Mouse (Mus musculus) kidney, adult 2 months (tissue): ENCODE results near the gene Nom1. TPM values are rescaled to one million over a fixed set of nuclear protein-coding genes. Genes with fewer than 3 reads are reported as not detected.
"Not testable (repeated sequence)": the region's sequence is repeated elsewhere in the genome, so short reads cannot be mapped to it uniquely, and the experiment has no call there.

Experiments used
- DNase-seq: peaks from one replicate; pipeline ENCODE4 v3.0.0; 2021
- H3K27ac ChIP-seq: fragments of 200-500 bp; 2 replicates; pipeline ENCODE4 v1.5.1; 2012; ENCODE audit warnings: low read depth, low read length, control low read depth, inconsistent platforms; ENCODE audit not compliant: insufficient read depth
- H3K27me3 ChIP-seq: fragments of 200-500 bp; replicated peaks from 2 replicates; pipeline ENCODE4 v1.6.1; 2012; ENCODE audit warnings: mild to moderate bottlenecking, moderate library complexity, low read length, inconsistent platforms; ENCODE audit not compliant: control insufficient read depth, insufficient read depth
- H3K36me3 ChIP-seq: fragments of 200-500 bp; 2 replicates; pipeline ENCODE4 v1.6.1; 2012; ENCODE audit warnings: mild to moderate bottlenecking, moderate library complexity, low read length, inconsistent platforms; ENCODE audit not compliant: control insufficient read depth, insufficient read depth
- H3K4me1 ChIP-seq: fragments of 200-500 bp; 2 replicates; pipeline ENCODE4 v1.6.1; 2011; ENCODE audit warnings: low read length; ENCODE audit not compliant: control insufficient read depth, insufficient read depth
- H3K4me3 ChIP-seq: fragments of 200-500 bp; 2 replicates; pipeline ENCODE4 v1.5.1; 2011; ENCODE audit warnings: mild to moderate bottlenecking, low read depth, low read length, control low read depth; ENCODE audit not compliant: insufficient read depth
- CTCF ChIP-seq: fragments of 200-500 bp; conservative IDR thresholded peaks from 2 replicates; pipeline ENCODE4 v1.5.1; 2011; ENCODE audit warnings: low read depth, mild to moderate bottlenecking, control low read depth, low read length, moderate library complexity, mixed read lengths; ENCODE audit not compliant: insufficient read depth, insufficient read length
- POLR2A ChIP-seq: fragments of 200-500 bp; IDR thresholded peaks from one replicate; pipeline ENCODE4 v1.6.1; 2011; ENCODE audit warnings: low read depth, low read length, control low read depth
- WGBS: fragments of 180-500 bp; shearing (Covaris S2); methylation state at CpG from one replicate; pipeline ENCODE4 v1.1.7; 2018; 5-methylcytosine and 5-hydroxymethylcytosine counted together
- polyA plus RNA-seq: library from polyadenylated mRNA; depleted of rRNA; stranded (reverse); fragments of >200 nt; gene quantifications from 2 replicates; pipeline ENCODE4 v1.2.3, GENCODE M21; 2012

The Nom1 gene
- polyA plus RNA-seq, 1 experiment, result 6.8 TPM

GRCm38 (mm10) chr5:29413041-29413440 lies 21.4 kb upstream of the Nom1 start:
- Histone ChIP-seq H3K4me3 (no peak overlapping the region), H3K4me1 (no peaks in the 10 kb centered on the region), H3K27ac (no peak overlapping the region), H3K27me3 (no peaks in the 10 kb centered on the region), H3K36me3 (no peaks in the 10 kb centered on the region)
- WGBS, result 75% methylated on average over 3 of the region's 3 CpGs
- TF ChIP-seq POLR2A, result no peak
- TF ChIP-seq CTCF, result 0 out of 2 replicates have a peak, but pooled peaks have one; percentile 16
- no peak for DNase-seq

- not testable (repeated sequence) for H3K4me3 ChIP-seq, DNase-seq, H3K4me1 ChIP-seq, H3K27me3 ChIP-seq, H3K27ac ChIP-seq, H3K36me3 ChIP-seq
- WGBS, result 22% methylated on average over 3 of the region's 3 CpGs
These were observed 11.1 kb upstream of the Nom1 start for GRCm38 (mm10) chr5:29423330-29423729.

GRCm38 (mm10) chr5:29434872-29435358 lies 451 bp downstream of the Nom1 start:
- TF ChIP-seq CTCF (no peak), POLR2A (no peak)
- Histone ChIP-seq H3K4me3 (peak overlapping the region; percentile 85), H3K4me1 (peaks cover 11% of the 10 kb centered on the region), H3K27me3 (no peaks in the 10 kb centered on the region), H3K27ac (peak overlapping the region; percentile 29), H3K36me3 (peaks cover 2% of the 10 kb centered on the region; the same call in 1 of the 2 replicates)
- under 1% methylated on average over 48 of the region's 48 CpGs for WGBS
- peak; percentile 52 for DNase-seq

GRCm38 (mm10) chr5:29435491-29435890 lies 1.0 kb downstream of the Nom1 start:
- TF ChIP-seq CTCF (no peak), POLR2A (no peak)
- peak overlapping the region; percentile 85 for H3K4me3 ChIP-seq

GRCm38 (mm10) chr5:29436728-29437127 lies 2.3 kb downstream of the Nom1 start:
- H3K36me3 ChIP-seq, H3K4me3 ChIP-seq: not testable (repeated sequence)
- WGBS, result 95% methylated on average over 6 of the region's 6 CpGs

More at GRCm38 (mm10) chr5:29435491-29435890, 1.0 kb downstream of the Nom1 start:
- no peak overlapping the region for H3K27ac ChIP-seq
- DNase-seq, result no peak
- peaks cover 2% of the 10 kb centered on the region; the same call in 1 of the 2 replicates for H3K36me3 ChIP-seq
- 43% methylated on average over 8 of the region's 8 CpGs for WGBS
- H3K27me3 ChIP-seq, result no peaks in the 10 kb centered on the region
- H3K4me1 ChIP-seq, result peaks cover 11% of the 10 kb centered on the region

GRCm38 (mm10) chr5:29445275-29445674 lies 10.8 kb downstream of the Nom1 start:
- Histone ChIP-seq H3K36me3 (peaks cover 3% of the 10 kb centered on the region), H3K27me3 (no peaks in the 10 kb centered on the region), H3K4me1 (no peaks in the 10 kb centered on the region), H3K27ac (no peak overlapping the region), H3K4me3 (no peak overlapping the region)
- no peak for DNase-seq
- TF ChIP-seq CTCF (no peak), POLR2A (no peak)
- 98% methylated on average over 2 of the region's 2 CpGs for WGBS

More at GRCm38 (mm10) chr5:29436728-29437127, 2.3 kb downstream of the Nom1 start:
- not testable (repeated sequence) for H3K27me3 ChIP-seq, H3K27ac ChIP-seq, DNase-seq
- peaks cover 11% of the 10 kb centered on the region for H3K4me1 ChIP-seq

GRCm38 (mm10) chr5:29452352-29452751 lies 17.9 kb downstream of the Nom1 start:
- Histone ChIP-seq H3K4me1 (no peaks in the 10 kb centered on the region), H3K36me3 (peaks cover 4% of the 10 kb centered on the region), H3K27me3 (no peaks in the 10 kb centered on the region), H3K4me3 (no peak overlapping the region), H3K27ac (no peak overlapping the region)
- no peak for TF ChIP-seq CTCF
- WGBS, result 58% methylated on average over 4 of the region's 4 CpGs
- DNase-seq, result no peak

- Histone ChIP-seq H3K27me3 (no peaks in the 10 kb centered on the region), H3K27ac (no peak overlapping the region), H3K4me3 (no peak overlapping the region), H3K36me3 (peaks cover 1% of the 10 kb centered on the region; the same call in 1 of the 2 replicates), H3K4me1 (no peaks in the 10 kb centered on the region)
- no peak for DNase-seq
- 83% methylated on average over 5 of the region's 5 CpGs for WGBS
- TF ChIP-seq CTCF, result no peak
- TF ChIP-seq POLR2A, result no peak
These were observed 22.6 kb downstream of the Nom1 start for GRCm38 (mm10) chr5:29456895-29457656.
